Mouse (Mus musculus): Measurements from ENCODE around the gene Prr12. TPM values are rescaled to one million over a fixed set of nuclear protein-coding genes. Genes with fewer than 3 reads are reported as not detected.

The Prr12 gene
- polyA plus RNA-seq, 1 experiment from 2014 or later, result 4.1 TPM

GRCm38 (mm10) chr7:45091001-45091990 is 38.6 kb upstream of the Prr12 start:
- 13% methylated on average over 35 of the region's 35 CpGs for WGBS (ENCODE audit: insufficient replicate concordance)
- ATAC-seq, result peak; percentile 68
- peak overlapping the region; percentile 59 for H3K27ac ChIP-seq
- peaks cover 19% of the 10 kb centered on the region for H3K36me3 ChIP-seq
- H3K4me2 ChIP-seq, result peak overlapping the region; percentile 82
- no peaks in the 10 kb centered on the region for H3K9me3 ChIP-seq (replicated peaks)
- no peaks in the 10 kb centered on the region for H3K27me3 ChIP-seq (replicated peaks)
- H3K4me1 ChIP-seq, result peaks cover 62% of the 10 kb centered on the region
- H3K4me3 ChIP-seq, result peak overlapping the region; percentile 54
- peak overlapping the region; percentile 61 for H3K9ac ChIP-seq

- no peaks in the 10 kb centered on the region for H3K27me3 ChIP-seq (replicated peaks)
- peak overlapping the region; percentile 82 for H3K4me2 ChIP-seq
- 0 out of 2 replicates have a peak, but pooled peaks have one; percentile 21 for ATAC-seq
- H3K9ac ChIP-seq, result no peak overlapping the region; the same call in 1 of the 2 replicates
- H3K4me3 ChIP-seq, result peak overlapping the region; percentile 54
- WGBS (ENCODE audit: insufficient replicate concordance), result 47% methylated on average over 13 of the region's 13 CpGs
- H3K27ac ChIP-seq, result peak overlapping the region; percentile 59; the same call in 1 of the 2 replicates
- H3K4me1 ChIP-seq, result peaks cover 59% of the 10 kb centered on the region
- peaks cover 26% of the 10 kb centered on the region for H3K36me3 ChIP-seq
- H3K9me3 ChIP-seq (replicated peaks), result no peaks in the 10 kb centered on the region
Observed at GRCm38 (mm10) chr7:45090251-45090977, 37.7 kb upstream of the Prr12 start.

GRCm38 (mm10) chr7:45088597-45088996 is 35.9 kb upstream of the Prr12 start:
- no peak for ATAC-seq
- no peaks in the 10 kb centered on the region for H3K9me3 ChIP-seq (replicated peaks)
- no peak overlapping the region for H3K4me2 ChIP-seq
- H3K9ac ChIP-seq, result no peak overlapping the region
- no peak overlapping the region for H3K4me3 ChIP-seq
- H3K36me3 ChIP-seq, result peaks cover 32% of the 10 kb centered on the region
- WGBS (ENCODE audit: insufficient replicate concordance), result 85% methylated on average over 17 of the region's 17 CpGs
- H3K27ac ChIP-seq, result no peak overlapping the region
- H3K4me1 ChIP-seq, result peaks cover 44% of the 10 kb centered on the region
- no peaks in the 10 kb centered on the region for H3K27me3 ChIP-seq (replicated peaks)

- no peak overlapping the region for H3K9ac ChIP-seq
- no peaks in the 10 kb centered on the region for H3K27me3 ChIP-seq (replicated peaks)
- WGBS (ENCODE audit: insufficient replicate concordance), result 66% methylated on average over 4 of the region's 4 CpGs
- H3K4me2 ChIP-seq, result no peak overlapping the region
- no peak overlapping the region for H3K27ac ChIP-seq
- H3K4me1 ChIP-seq, result peaks cover 41% of the 10 kb centered on the region
- peaks cover 37% of the 10 kb centered on the region for H3K36me3 ChIP-seq
- no peak overlapping the region for H3K4me3 ChIP-seq
- ATAC-seq, result no peak
- H3K9me3 ChIP-seq (replicated peaks), result no peaks in the 10 kb centered on the region
Observed at GRCm38 (mm10) chr7:45086084-45086483, 33.4 kb upstream of the Prr12 start.

GRCm38 (mm10) chr7:45083300-45083890 is 30.7 kb upstream of the Prr12 start:
- H3K4me2 ChIP-seq, result peak overlapping the region; percentile 64
- no peaks in the 10 kb centered on the region for H3K9me3 ChIP-seq (replicated peaks)
- peak overlapping the region; percentile 35 for H3K4me3 ChIP-seq
- peaks cover 28% of the 10 kb centered on the region for H3K4me1 ChIP-seq
- WGBS (ENCODE audit: insufficient replicate concordance), result 41% methylated on average over 22 of the region's 22 CpGs
- H3K9ac ChIP-seq, result peak overlapping the region; percentile 49; the same call in 1 of the 2 replicates
- ATAC-seq, result no peak
- H3K27me3 ChIP-seq (replicated peaks), result no peaks in the 10 kb centered on the region
- H3K27ac ChIP-seq, result peak overlapping the region; percentile 33
- peaks cover 33% of the 10 kb centered on the region for H3K36me3 ChIP-seq

- Histone ChIP-seq H3K9ac (peak overlapping the region; percentile 49), H3K36me3 (peaks cover 32% of the 10 kb centered on the region), H3K4me2 (peak overlapping the region; percentile 64), H3K27me3 (replicated peaks) (no peaks in the 10 kb centered on the region), H3K4me1 (peaks cover 28% of the 10 kb centered on the region), H3K4me3 (peak overlapping the region; percentile 35), H3K9me3 (replicated peaks) (no peaks in the 10 kb centered on the region), H3K27ac (peak overlapping the region; percentile 33)
- WGBS (ENCODE audit: insufficient replicate concordance), result 14% methylated on average over 25 of the region's 25 CpGs
- peak; percentile 28; the same call in 1 of the 2 replicates for ATAC-seq
Observed at GRCm38 (mm10) chr7:45082401-45083299, 30.0 kb upstream of the Prr12 start.

GRCm38 (mm10) chr7:45081016-45081415 is 28.3 kb upstream of the Prr12 start:
- WGBS (ENCODE audit: insufficient replicate concordance), result 55% methylated on average over 5 of the region's 5 CpGs

GRCm38 (mm10) chr7:45079856-45080255 is 27.2 kb upstream of the Prr12 start:
- Histone ChIP-seq H3K4me1 (peaks cover 35% of the 10 kb centered on the region), H3K4me2 (no peak overlapping the region), H3K9ac (no peak overlapping the region), H3K4me3 (no peak overlapping the region), H3K27me3 (replicated peaks) (no peaks in the 10 kb centered on the region), H3K36me3 (peaks cover 41% of the 10 kb centered on the region), H3K27ac (no peak overlapping the region), H3K9me3 (replicated peaks) (no peaks in the 10 kb centered on the region)
- ATAC-seq, result no peak
- 2% methylated on average over 10 of the region's 10 CpGs for WGBS (ENCODE audit: insufficient replicate concordance)

More at GRCm38 (mm10) chr7:45081016-45081415, 28.3 kb upstream of the Prr12 start:
- Histone ChIP-seq H3K4me2 (no peak overlapping the region), H3K27me3 (replicated peaks) (no peaks in the 10 kb centered on the region), H3K4me3 (no peak overlapping the region), H3K36me3 (peaks cover 34% of the 10 kb centered on the region), H3K27ac (no peak overlapping the region), H3K9ac (no peak overlapping the region), H3K4me1 (peaks cover 28% of the 10 kb centered on the region), H3K9me3 (replicated peaks) (no peaks in the 10 kb centered on the region)
- no peak for ATAC-seq

- no peak overlapping the region for H3K9ac ChIP-seq
- H3K4me2 ChIP-seq, result no peak overlapping the region
- H3K27ac ChIP-seq, result no peak overlapping the region
- ATAC-seq, result no peak
- WGBS (ENCODE audit: insufficient replicate concordance), result 22% methylated on average over 9 of the region's 9 CpGs
- H3K27me3 ChIP-seq (replicated peaks), result no peaks in the 10 kb centered on the region
- H3K4me1 ChIP-seq, result peaks cover 40% of the 10 kb centered on the region
- no peak overlapping the region for H3K4me3 ChIP-seq
- no peaks in the 10 kb centered on the region for H3K9me3 ChIP-seq (replicated peaks)
- H3K36me3 ChIP-seq, result peaks cover 48% of the 10 kb centered on the region
Observed at GRCm38 (mm10) chr7:45078513-45078912, 25.8 kb upstream of the Prr12 start.

- no peak overlapping the region for H3K4me2 ChIP-seq
- H3K4me3 ChIP-seq, result no peak overlapping the region
- peaks cover 48% of the 10 kb centered on the region for H3K36me3 ChIP-seq
- 84% methylated on average over 2 of the region's 2 CpGs for WGBS (ENCODE audit: insufficient replicate concordance)
- no peaks in the 10 kb centered on the region for H3K9me3 ChIP-seq (replicated peaks)
- ATAC-seq, result no peak
- peaks cover 40% of the 10 kb centered on the region for H3K4me1 ChIP-seq
- no peak overlapping the region for H3K27ac ChIP-seq
- H3K27me3 ChIP-seq (replicated peaks), result no peaks in the 10 kb centered on the region
- no peak overlapping the region for H3K9ac ChIP-seq
Observed at GRCm38 (mm10) chr7:45077829-45078228, 25.1 kb upstream of the Prr12 start.

- peaks cover 40% of the 10 kb centered on the region for H3K4me1 ChIP-seq
- no peaks in the 10 kb centered on the region for H3K9me3 ChIP-seq (replicated peaks)
- no peak overlapping the region for H3K9ac ChIP-seq
- 82% methylated on average over 14 of the region's 14 CpGs for WGBS (ENCODE audit: insufficient replicate concordance)
- H3K4me3 ChIP-seq, result no peak overlapping the region
- no peak overlapping the region for H3K27ac ChIP-seq
- H3K36me3 ChIP-seq, result peaks cover 51% of the 10 kb centered on the region
- H3K27me3 ChIP-seq (replicated peaks), result no peaks in the 10 kb centered on the region
- no peak for ATAC-seq
- H3K4me2 ChIP-seq, result no peak overlapping the region
Observed at GRCm38 (mm10) chr7:45077322-45077721, 24.6 kb upstream of the Prr12 start.
